Comparison of ENCODE assay signal across 24 mouse cellular contexts in genomic region chr19:33097691-33098090, GRCm38 (mm10).
"Had no signal": no experiment of that assay in that cellular context is flagged by ENCODE, and none has a peak within 500 bp of the region (broad histone marks: within the 10 kb centered on the region; RNA-seq: fewer than 3 reads in every experiment).

No protein-coding gene starts in this region.

- ATAC-seq: hindbrain, embryonic 16.5 days; inflammation-experienced regulatory T-cells, adult 6 months; intestine, postnatal 0 days had no signal

- H3K9me3 ChIP-seq: heart, embryonic 10.5 days; heart, embryonic 12.5 days; hindbrain, embryonic 10.5 days; hindbrain, embryonic 12.5 days; limb, embryonic 10.5 days; limb, embryonic 12.5 days had no signal

- H3K4me2 ChIP-seq: heart, embryonic 12.5 days; hindbrain, embryonic 12.5 days; hindbrain, embryonic 14.5 days; limb, embryonic 12.5 days; liver, embryonic 11.5 days had no signal

- H3K27ac ChIP-seq: gastrocnemius, adult 2 months; heart, embryonic 10.5 days; hindbrain, embryonic 10.5 days; hindbrain, embryonic 12.5 days; hindbrain, embryonic 14.5 days; layer of hippocampus, adult 2 months; left cerebral cortex, adult 2 months; limb, embryonic 10.5 days; limb, embryonic 12.5 days had no signal

- H3K4me3 ChIP-seq: gastrocnemius, adult 2 months; heart, embryonic 10.5 days; heart, embryonic 12.5 days; hindbrain, embryonic 10.5 days; hindbrain, embryonic 12.5 days; layer of hippocampus, adult 2 months; left cerebral cortex, adult 2 months; limb, embryonic 10.5 days; limb, embryonic 12.5 days had no signal

- H3K27me3 ChIP-seq: heart, embryonic 12.5 days; hindbrain, embryonic 12.5 days; limb, embryonic 12.5 days had no signal

- H3K36me3 ChIP-seq: heart, embryonic 10.5 days; heart, embryonic 12.5 days; hindbrain, embryonic 10.5 days; hindbrain, embryonic 12.5 days; limb, embryonic 10.5 days; limb, embryonic 12.5 days had no signal

- DNase-seq: gastrocnemius, adult 2 months; gastrocnemius, postnatal 10 days; gastrocnemius, postnatal 25 days; heart, adult 18-20 months; heart, postnatal 10 days; heart, postnatal 4 days; kidney, adult 18-20 months; kidney, adult 8-10 months; kidney, postnatal 10 days; kidney, postnatal 25 days; kidney, postnatal 4 days had no signal

- H3K9ac ChIP-seq: heart, embryonic 12.5 days; hindbrain, embryonic 12.5 days; hindbrain, embryonic 14.5 days; limb, embryonic 12.5 days had no signal
